Mouse (Mus musculus): ENCODE data around the gene Grpel1. TPM values are rescaled to one million over a fixed set of nuclear protein-coding genes. Genes with fewer than 3 reads are reported as not detected.

Grpel1 gene
- polyA plus RNA-seq (2016; fragmentation: Nextera tagmentation; extraction: Ambion mirVana), result 46.6 and 48.5 TPM in 2 replicates

DNA sequence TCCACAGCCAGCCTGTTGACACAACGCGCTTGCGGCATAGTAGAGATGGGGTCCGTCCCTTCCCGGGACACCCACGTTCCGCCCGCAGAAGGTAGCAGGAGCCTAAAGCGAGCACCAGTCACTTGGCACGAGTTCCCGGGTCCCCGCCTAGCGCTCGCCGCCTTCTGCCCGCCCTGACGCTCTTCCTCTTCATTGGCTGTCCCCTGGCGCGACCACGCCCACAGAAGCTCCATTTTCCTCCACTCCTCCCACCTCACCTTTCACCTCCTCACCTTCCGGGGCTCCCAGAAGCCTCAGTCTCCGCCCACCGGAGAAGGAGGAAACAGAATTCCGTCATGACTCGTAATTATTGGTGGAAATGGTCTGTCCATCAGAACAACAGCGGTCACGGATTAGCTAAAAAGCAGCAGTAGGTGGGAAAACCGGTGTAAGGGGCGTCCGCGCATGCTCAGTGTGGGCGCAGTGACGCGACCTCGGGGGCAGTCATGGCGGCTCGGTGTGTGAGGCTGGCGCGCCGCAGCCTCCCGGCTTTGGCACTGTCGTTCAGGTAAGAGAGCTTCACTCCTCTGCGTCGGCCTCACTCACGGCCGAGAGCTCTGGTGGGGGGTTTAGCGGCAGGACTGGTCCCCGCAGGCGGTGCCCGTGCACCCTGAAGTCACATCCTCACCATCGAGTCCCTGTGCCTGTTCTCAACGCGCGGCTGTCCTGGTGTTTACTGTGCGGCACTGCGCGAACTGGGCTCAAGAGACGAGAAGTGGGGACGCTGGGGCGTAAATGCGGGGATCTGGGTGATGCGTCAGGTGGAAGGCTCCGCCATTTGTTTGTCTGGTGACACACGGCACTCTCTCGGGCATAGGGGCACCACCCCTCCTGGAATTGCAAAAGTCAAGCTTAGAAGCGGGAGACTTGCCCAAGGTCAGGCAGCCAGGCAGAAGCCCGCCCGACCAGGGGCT lies at the start of gene Grpel1:
Grpel1 (plus strand) TSS at position 290 of the 953 bp plus-strand sequence.
- Histone ChIP-seq H3K27ac (peak within 1 kb of the TSS; percentile 65; the same call in 1 of the 2 replicates), H3K27me3 (peaks cover 22% of the 10 kb centered on the region), H3K9ac (peak within 1 kb of the TSS; percentile 80), H3K4me1 (peaks cover 29% of the 10 kb centered on the region), H3K4me3 (replicated peaks) (peak within 1 kb of the TSS; percentile 95), H3K4me2 (peak within 1 kb of the TSS; percentile 99), H3K9me3 (no peaks in the 10 kb centered on the region), H3K36me3 (replicated peaks) (peaks cover 8% of the 10 kb centered on the region)
- WGBS, result under 1% methylated on average over 68 of the region's 68 CpGs
- ATAC-seq (ENCODE audit: low FRiP score), result peak; percentile 95

DNA sequence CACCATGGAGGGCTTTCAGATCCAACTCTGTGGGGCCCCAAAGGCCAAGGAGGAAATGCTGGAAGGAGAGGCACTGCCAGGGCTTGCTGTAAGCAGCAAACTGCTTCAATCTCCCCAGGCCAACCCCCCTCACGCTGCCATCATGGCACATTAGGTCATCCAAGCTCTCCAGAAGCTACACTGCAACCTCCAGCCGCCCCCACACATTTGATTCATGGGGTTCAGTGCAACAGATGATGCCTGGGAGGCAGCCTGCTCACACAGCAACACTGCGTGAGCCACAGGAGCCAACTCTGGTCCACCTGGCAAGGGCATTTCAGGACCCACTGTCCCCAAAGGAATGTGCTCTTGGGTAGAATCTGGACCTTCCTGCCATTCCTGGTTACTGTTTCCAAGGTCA lies 44.9 kb upstream of the Grpel1 start:
- Histone ChIP-seq H3K4me3 (replicated peaks) (no peak overlapping the region), H3K9ac (no peak overlapping the region), H3K27ac (no peak overlapping the region), H3K27me3 (no peaks in the 10 kb centered on the region), H3K9me3 (no peaks in the 10 kb centered on the region), H3K4me1 (no peaks in the 10 kb centered on the region), H3K4me2 (no peak overlapping the region), H3K36me3 (replicated peaks) (no peaks in the 10 kb centered on the region)
- WGBS, result 80% methylated on average over 3 of the region's 3 CpGs
- ATAC-seq (ENCODE audit: low FRiP score), result no peak

DNA sequence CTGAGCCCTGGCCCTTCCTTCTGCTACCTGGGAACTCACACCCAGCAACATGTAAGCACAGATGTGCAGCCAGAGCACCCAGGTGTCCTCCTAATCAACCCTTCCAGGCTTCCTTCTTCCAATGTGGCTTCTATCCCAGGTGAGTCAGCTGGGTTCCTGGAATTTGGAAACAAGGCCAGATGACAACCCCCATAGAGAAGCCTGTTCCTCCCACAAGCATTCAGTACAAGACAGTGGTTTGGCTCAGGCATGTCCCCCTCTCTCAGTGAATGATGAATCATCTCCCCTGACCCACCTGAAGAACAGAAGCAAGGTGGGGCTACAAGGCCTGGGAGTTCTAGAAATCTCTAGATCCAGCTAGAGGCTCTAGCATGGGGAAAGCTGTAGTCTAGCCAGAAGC lies 42.1 kb upstream of the Grpel1 start:
- Histone ChIP-seq H3K36me3 (replicated peaks) (no peaks in the 10 kb centered on the region), H3K9ac (no peak overlapping the region)

DNA sequence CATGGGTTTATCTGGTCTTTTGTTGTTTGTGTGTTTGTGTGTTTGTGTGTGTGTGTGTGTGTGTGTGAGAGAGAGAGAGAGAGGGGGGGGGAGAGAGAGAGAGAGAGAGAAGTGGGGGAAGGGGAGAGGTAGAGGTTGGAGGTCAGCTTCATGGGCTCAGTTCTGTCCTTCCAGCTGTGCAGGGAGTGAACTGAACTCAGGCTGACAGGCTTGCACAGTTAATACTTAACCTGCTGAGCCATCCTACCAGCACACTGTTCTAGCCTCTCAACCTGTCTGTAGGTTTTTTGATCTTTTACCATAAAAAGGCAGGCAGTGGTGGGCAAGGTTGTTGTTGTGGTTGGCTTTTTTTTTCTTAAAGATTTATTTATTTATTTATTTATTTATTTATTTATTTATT lies 40.1 kb upstream of the Grpel1 start:
- no peak overlapping the region for H3K9ac ChIP-seq

More for the DNA sequence above, 42.1 kb upstream of the Grpel1 start:
- Histone ChIP-seq H3K27me3 (no peaks in the 10 kb centered on the region), H3K4me1 (no peaks in the 10 kb centered on the region), H3K27ac (no peak overlapping the region), H3K4me2 (no peak overlapping the region), H3K9me3 (no peaks in the 10 kb centered on the region), H3K4me3 (replicated peaks) (no peak overlapping the region)
- no peak for ATAC-seq (ENCODE audit: low FRiP score)

DNA sequence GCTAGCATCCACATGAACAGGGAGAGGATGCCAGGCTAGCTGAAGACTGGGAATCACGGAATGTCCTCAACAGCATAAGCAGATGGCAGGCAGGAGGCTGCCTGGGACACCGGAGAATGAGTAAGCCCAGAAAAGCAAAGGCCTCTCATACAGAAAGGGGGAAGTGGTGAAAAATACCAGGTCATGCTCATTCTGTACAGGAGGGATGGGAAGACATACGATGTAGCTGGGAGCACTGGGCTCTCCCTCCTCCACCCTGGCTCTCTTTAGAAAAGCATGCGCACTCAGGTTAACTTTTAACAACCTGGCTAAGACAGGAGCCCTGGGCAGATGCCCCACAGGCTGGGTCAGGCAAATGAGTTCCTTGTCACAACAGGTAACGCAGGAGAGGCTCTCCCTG lies 38.4 kb upstream of the Grpel1 start:
- Histone ChIP-seq H3K27ac (no peak overlapping the region), H3K36me3 (replicated peaks) (no peaks in the 10 kb centered on the region), H3K9ac (no peak overlapping the region), H3K27me3 (no peaks in the 10 kb centered on the region), H3K4me2 (no peak overlapping the region), H3K4me1 (peaks cover 3% of the 10 kb centered on the region; the same call in 1 of the 2 replicates), H3K9me3 (no peaks in the 10 kb centered on the region), H3K4me3 (replicated peaks) (no peak overlapping the region)
- WGBS, result 81% methylated on average over 5 of the region's 5 CpGs
- ATAC-seq (ENCODE audit: low FRiP score), result no peak

More for the DNA sequence above, 40.1 kb upstream of the Grpel1 start:
- Histone ChIP-seq H3K4me1 (no peaks in the 10 kb centered on the region), H3K9me3 (no peaks in the 10 kb centered on the region), H3K36me3 (replicated peaks) (no peaks in the 10 kb centered on the region), H3K27me3 (no peaks in the 10 kb centered on the region), H3K4me3 (replicated peaks) (no peak overlapping the region), H3K27ac (no peak overlapping the region), H3K4me2 (no peak overlapping the region)
- no peak for ATAC-seq (ENCODE audit: low FRiP score)

DNA sequence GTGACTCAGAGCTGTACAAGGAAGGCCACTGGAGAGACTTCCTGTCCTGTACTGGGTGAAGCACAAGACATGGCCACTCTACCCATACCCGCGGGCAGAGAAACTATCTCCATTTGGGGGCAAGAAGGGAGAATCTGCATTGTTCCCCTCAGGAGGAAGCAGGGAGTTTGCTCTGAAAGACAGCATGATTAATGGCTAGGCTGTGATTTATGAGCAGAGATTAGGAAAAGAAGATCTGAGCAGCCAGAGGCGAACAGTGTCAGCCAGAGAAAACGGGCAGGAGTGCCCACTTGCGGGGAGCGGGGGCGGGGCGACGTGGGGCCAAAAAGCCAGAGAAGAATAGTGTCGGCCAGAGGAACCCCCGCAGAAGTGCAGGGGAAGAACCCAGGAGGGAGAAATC lies 37.0 kb upstream of the Grpel1 start:
- no peaks in the 10 kb centered on the region for H3K9me3 ChIP-seq
- no peak overlapping the region for H3K9ac ChIP-seq
- H3K4me1 ChIP-seq, result peaks cover 3% of the 10 kb centered on the region; the same call in 1 of the 2 replicates
- no peak overlapping the region for H3K4me3 ChIP-seq (replicated peaks)
- no peak overlapping the region for H3K27ac ChIP-seq
- H3K4me2 ChIP-seq, result no peak overlapping the region
- ATAC-seq (ENCODE audit: low FRiP score), result no peak
- H3K27me3 ChIP-seq, result no peaks in the 10 kb centered on the region
- no peaks in the 10 kb centered on the region for H3K36me3 ChIP-seq (replicated peaks)
- WGBS, result 62% methylated on average over 11 of the region's 11 CpGs

DNA sequence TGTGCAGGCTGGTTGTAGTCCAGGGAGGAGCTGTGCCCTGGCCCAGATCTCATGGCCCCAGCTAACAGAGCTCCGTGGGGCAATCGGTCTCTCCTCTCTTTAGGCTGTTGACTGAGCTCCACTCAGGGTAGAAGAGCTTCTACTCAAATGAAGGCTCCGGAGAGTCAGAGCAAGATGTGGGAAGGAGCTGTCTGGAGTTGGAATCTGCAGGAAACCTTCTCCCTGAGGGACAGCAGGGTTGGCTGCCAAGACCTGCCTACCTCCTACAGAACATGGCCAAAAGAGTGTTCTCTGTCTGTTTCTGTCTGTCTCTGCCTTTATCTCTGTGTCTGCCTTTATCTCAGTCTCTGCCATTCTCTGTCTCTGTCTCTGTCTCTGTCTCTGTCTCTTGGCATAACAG lies 35.2 kb upstream of the Grpel1 start:
- no peaks in the 10 kb centered on the region for H3K36me3 ChIP-seq (replicated peaks)
- H3K4me1 ChIP-seq, result peaks cover 8% of the 10 kb centered on the region
- ATAC-seq (ENCODE audit: low FRiP score), result no peak
- no peaks in the 10 kb centered on the region for H3K9me3 ChIP-seq
- no peaks in the 10 kb centered on the region for H3K27me3 ChIP-seq
- WGBS, result 92% methylated on average over 3 of the region's 3 CpGs
- no peak overlapping the region for H3K27ac ChIP-seq
- H3K4me3 ChIP-seq (replicated peaks), result no peak overlapping the region
- H3K4me2 ChIP-seq, result no peak overlapping the region
- H3K9ac ChIP-seq, result no peak overlapping the region

DNA sequence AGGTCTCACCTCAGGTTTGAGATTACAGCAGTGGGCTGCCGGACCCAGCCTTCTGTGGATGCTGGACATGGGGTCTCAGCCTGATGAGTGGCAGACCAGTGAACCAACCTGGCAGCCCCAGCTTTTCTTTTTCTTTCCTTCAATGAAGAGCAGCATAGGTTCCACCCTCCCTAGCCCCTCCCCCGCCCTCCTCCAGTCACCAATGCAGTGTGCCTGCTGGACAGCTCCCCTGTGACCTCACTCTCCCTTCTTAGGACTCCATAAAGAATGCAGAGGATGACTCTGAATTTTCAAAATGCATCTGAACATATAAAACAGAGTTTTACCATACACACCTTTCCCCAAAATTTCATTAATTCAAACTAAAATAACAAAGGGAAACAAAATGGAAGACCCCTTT lies 33.1 kb upstream of the Grpel1 start:
- Histone ChIP-seq H3K9me3 (no peaks in the 10 kb centered on the region), H3K9ac (no peak overlapping the region), H3K4me3 (replicated peaks) (no peak overlapping the region), H3K4me1 (peaks cover 13% of the 10 kb centered on the region), H3K27ac (no peak overlapping the region), H3K36me3 (replicated peaks) (no peaks in the 10 kb centered on the region), H3K27me3 (no peaks in the 10 kb centered on the region), H3K4me2 (no peak overlapping the region)
- no peak for ATAC-seq (ENCODE audit: low FRiP score)
- WGBS, result 69% methylated on average over 2 of the region's 2 CpGs

DNA sequence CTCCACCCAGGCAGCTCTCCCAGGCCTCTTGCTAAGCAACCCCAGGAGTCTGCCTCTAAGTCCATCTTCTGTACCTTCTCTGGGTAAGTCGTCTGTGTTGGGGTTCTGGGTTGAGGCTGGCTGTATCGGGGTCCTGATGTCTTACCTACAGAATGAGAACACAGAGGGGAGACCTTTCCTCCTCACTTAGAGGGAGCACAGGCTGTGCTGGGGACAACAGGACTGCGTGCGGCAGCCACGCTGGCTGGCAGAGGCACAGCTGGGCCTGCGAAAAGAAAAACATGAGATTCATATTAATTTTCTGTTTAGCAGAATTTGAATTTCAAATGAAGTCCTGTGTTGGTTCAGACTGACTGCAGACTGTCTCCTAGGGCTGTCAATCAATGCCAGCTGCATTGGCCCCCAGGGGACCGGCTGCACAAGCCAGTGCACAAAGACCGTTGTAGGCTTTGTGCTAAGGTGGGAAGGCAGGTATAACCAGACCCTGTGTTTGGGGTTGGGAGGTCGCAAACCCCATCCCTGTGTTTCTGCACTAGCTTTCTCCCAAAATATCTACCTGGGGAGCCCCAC lies 30.3 kb upstream of the Grpel1 start:
- peak; percentile 63; the same call in 1 of the 2 replicates for ATAC-seq (ENCODE audit: low FRiP score)
- H3K4me1 ChIP-seq, result peaks cover 13% of the 10 kb centered on the region
- H3K4me3 ChIP-seq (replicated peaks), result no peak overlapping the region
- H3K27me3 ChIP-seq, result no peaks in the 10 kb centered on the region
- no peak overlapping the region for H3K9ac ChIP-seq
- 69% methylated on average over 9 of the region's 9 CpGs for WGBS
- no peaks in the 10 kb centered on the region for H3K36me3 ChIP-seq (replicated peaks)
- no peaks in the 10 kb centered on the region for H3K9me3 ChIP-seq
- H3K4me2 ChIP-seq, result no peak overlapping the region
- H3K27ac ChIP-seq, result peak overlapping the region; percentile 56; the same call in 1 of the 2 replicates

DNA sequence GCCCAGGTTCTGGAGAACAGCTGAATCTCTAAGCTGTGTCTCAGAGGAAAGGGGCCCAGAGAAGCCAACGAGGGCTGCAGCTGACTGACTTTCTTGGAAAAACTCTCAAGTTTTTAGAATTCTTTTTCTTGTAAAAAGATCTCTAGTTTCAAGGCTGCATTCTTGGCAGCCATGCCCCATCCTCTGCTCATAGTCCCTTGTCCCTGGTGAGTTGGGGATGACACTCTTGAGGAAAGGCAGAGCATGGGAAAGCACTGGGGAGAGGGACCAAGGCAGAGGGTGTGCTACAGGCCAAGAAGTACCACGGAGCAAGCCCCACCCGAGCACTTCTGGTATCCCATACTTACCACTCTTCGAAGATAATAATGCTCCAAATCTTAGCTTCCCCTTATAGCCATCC lies 27.9 kb upstream of the Grpel1 start:
- Histone ChIP-seq H3K27me3 (no peaks in the 10 kb centered on the region), H3K4me1 (peaks cover 10% of the 10 kb centered on the region), H3K4me3 (replicated peaks) (no peak overlapping the region), H3K4me2 (no peak overlapping the region), H3K36me3 (replicated peaks) (no peaks in the 10 kb centered on the region), H3K9me3 (no peaks in the 10 kb centered on the region), H3K9ac (no peak overlapping the region), H3K27ac (no peak overlapping the region)
- 73% methylated on average over 4 of the region's 4 CpGs for WGBS
- no peak for ATAC-seq (ENCODE audit: low FRiP score)

DNA sequence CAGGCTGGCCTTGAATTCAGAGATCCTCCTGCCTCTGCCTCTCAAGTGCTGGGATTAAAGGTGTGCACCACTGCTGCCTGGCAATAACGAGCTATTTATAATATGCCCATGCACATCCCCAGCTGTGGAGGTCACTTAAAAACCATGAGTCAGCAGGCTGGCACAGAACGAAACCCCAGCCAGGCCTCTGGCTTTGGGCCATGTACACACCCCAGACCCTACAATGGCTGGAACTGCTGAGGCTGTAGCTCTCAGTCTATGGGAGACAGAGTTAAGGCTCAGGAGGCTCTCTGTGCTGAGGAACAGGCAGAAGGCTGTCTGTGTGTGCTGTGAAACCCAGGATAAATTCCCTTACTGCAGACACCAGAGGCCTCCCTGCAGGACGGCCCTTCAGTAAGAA lies 24.1 kb upstream of the Grpel1 start:
- WGBS, result 79% methylated on average over 3 of the region's 3 CpGs
- no peak for ATAC-seq (ENCODE audit: low FRiP score)
- H3K27ac ChIP-seq, result no peak overlapping the region

DNA sequence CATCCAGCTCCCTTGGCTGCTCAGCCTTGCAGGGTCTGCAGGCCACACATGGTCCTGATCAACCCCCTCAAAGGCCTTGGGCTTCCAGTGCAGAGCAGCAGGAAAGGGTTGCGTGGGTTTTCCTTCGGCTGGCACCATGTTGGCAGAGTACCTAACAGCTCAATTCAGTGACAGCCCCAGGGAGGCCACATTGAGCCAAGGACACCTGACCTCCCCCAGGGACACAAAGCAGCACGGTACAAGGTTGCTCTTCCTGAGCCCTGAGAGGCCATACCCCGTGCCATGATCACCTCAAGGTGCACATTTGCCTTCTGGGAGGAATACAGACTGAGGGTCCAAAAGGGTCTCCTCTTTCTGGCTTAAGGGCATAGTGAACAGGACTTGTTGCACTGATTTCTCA lies 20.2 kb upstream of the Grpel1 start:
- WGBS, result 65% methylated on average over 4 of the region's 4 CpGs

More for the DNA sequence above, 24.1 kb upstream of the Grpel1 start:
- Histone ChIP-seq H3K36me3 (replicated peaks) (no peaks in the 10 kb centered on the region), H3K27me3 (peaks cover 7% of the 10 kb centered on the region; the same call in 1 of the 2 replicates), H3K4me2 (no peak overlapping the region), H3K9ac (no peak overlapping the region), H3K4me3 (replicated peaks) (no peak overlapping the region), H3K4me1 (no peaks in the 10 kb centered on the region), H3K9me3 (no peaks in the 10 kb centered on the region)

More for the DNA sequence above, 20.2 kb upstream of the Grpel1 start:
- H3K27ac ChIP-seq, result no peak overlapping the region
- no peak overlapping the region for H3K9ac ChIP-seq
- H3K4me1 ChIP-seq, result no peaks in the 10 kb centered on the region
- no peak overlapping the region for H3K4me3 ChIP-seq (replicated peaks)
- no peaks in the 10 kb centered on the region for H3K36me3 ChIP-seq (replicated peaks)
- peaks cover 7% of the 10 kb centered on the region; the same call in 1 of the 2 replicates for H3K27me3 ChIP-seq
- H3K9me3 ChIP-seq, result no peaks in the 10 kb centered on the region
- no peak for ATAC-seq (ENCODE audit: low FRiP score)
- H3K4me2 ChIP-seq, result no peak overlapping the region
